Mouse (Mus musculus) bone marrow, adult 2 months (tissue): Measurements from ENCODE around the gene Herc1.

Experiments
- CTCF ChIP-seq: fragments of 200-500 bp; IDR thresholded peaks from 2 replicates; pipeline ENCODE4 v1.5.1; 2011; ENCODE audit warnings: low read length, control low read depth; ENCODE audit not compliant: control insufficient read depth, insufficient read depth
- POLR2A ChIP-seq: fragments of 200-500 bp; IDR thresholded peaks from 2 replicates; pipeline ENCODE4 v1.6.1; 2011; ENCODE audit warnings: low read depth, mild to moderate bottlenecking, control low read depth, low read length, borderline replicate concordance; ENCODE audit not compliant: control insufficient read depth

DNA sequence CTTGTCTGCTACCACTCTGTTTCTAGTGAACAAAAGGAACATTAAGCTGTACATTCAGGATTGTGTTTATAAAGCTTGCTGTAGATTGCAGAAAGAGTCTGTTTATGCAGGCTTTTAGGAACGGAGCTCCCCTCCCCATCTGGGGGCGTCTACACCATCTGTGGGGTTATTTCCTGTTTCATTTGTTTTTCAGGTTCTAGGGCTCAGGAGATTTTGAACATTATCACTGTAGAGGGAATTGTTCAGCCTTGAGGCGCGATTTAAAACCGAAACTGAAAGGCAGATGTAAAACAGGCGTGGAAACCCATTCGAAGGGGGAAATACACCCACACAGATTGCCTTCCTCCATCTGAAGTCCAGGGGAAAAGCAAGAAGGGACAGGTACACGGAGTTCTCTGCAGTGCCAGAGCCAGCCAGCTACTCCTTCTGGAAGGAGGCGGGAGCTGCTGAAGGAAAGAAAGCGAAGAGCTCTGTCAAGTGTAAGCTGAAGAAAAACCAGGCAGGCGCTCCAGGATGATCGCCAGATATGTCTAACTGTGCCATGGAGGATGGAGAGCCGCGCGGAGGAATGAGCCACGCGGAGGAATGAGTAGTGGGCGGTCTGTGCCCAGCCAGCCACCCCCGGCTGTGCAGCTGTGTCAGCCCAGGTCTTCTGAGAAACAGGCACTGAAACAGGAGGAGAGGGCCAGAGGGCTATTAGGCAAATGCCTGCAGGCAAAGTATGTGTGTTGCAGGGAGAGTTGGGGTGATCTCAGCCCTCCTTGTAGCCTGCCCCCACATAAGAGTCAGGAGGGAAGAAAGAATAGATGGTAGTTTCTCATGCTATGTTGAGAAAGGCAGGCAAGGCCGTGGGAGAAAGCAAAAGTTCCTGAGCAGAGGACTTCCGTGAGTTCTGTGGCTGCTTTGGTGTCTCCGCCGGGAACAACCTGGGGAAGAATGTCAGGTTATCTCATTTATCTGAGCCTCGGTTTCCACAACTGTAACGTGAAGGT is 44.8 kb upstream of the Herc1 start:
- TF ChIP-seq CTCF (no peak), POLR2A (no peak)
